Mouse (Mus musculus) erythroblast, embryonic 14.5 days (primary cell): ENCODE measurements around the gene Cwc27. TPM values are rescaled to one million over a fixed set of nuclear protein-coding genes. Genes with fewer than 3 reads are reported as not detected.

Experiments
- H3K27me3 ChIP-seq: 2 replicates; pipeline ENCODE4 v1.6.1; 2012; ENCODE audit warnings: inconsistent platforms; ENCODE audit not compliant: control insufficient read depth
- H3K36me3 ChIP-seq: 2 replicates; pipeline ENCODE4 v1.6.1; 2012; ENCODE audit warnings: mild to moderate bottlenecking, inconsistent platforms; ENCODE audit not compliant: control insufficient read depth
- H3K4me1 ChIP-seq: 2 replicates; pipeline ENCODE4 v1.6.1; 2012; ENCODE audit warnings: inconsistent platforms; ENCODE audit not compliant: control insufficient read depth
- H3K4me3 ChIP-seq: replicated peaks from 2 replicates; pipeline ENCODE3; 2012; ENCODE audit warnings: moderate library complexity, mild to moderate bottlenecking, inconsistent platforms
- H3K9me3 ChIP-seq: 2 replicates; pipeline ENCODE4 v1.6.1; 2012; ENCODE audit warnings: low read length, inconsistent platforms, mixed read lengths; ENCODE audit not compliant: control insufficient read depth
- GATA1 ChIP-seq: IDR thresholded peaks from 2 replicates; pipeline ENCODE4 v1.6.1; 2012; ENCODE audit warnings: low read length, inconsistent platforms, mixed read lengths
- TAL1 ChIP-seq: IDR thresholded peaks from 3 replicates; pipeline ENCODE4 v1.6.1; 2012; ENCODE audit warnings: low read length, inconsistent platforms, mixed read lengths
- polyA plus RNA-seq: library from polyadenylated mRNA; stranded (reverse); fragments of >175 nt; gene quantifications from 2 replicates; pipeline ENCODE4 v1.2.3, GENCODE M21; 2012

The Cwc27 gene
- polyA plus RNA-seq, 1 experiment = 0.13 TPM

DNA sequence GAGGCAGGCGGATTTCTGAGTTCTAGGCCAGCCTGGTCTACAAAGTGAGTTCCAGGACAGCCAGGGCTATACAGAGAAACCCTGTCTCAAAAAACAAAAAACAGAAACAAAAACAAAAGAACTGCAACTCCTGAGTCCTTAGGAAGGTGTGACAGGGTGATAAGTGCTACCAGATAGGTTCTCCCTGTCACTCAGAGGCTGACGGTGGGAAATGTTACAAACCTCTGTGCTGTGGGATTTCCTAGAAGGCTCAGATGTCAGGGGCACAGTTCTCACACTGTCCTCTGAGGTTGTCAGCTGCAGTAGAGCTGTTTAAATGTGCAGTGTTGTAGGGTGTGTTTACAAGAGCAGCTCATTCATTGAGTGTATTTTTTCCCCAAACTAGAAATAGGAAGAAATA, 8.5 kb upstream of the Cwc27 start:
- Histone ChIP-seq H3K36me3 (peaks cover 47% of the 10 kb centered on the region), H3K4me3 (no peak overlapping the region), H3K27me3 (no peaks in the 10 kb centered on the region), H3K4me1 (peaks cover 26% of the 10 kb centered on the region), H3K9me3 (peaks cover 19% of the 10 kb centered on the region)
- TF ChIP-seq TAL1 (no peak), GATA1 (no peak)

DNA sequence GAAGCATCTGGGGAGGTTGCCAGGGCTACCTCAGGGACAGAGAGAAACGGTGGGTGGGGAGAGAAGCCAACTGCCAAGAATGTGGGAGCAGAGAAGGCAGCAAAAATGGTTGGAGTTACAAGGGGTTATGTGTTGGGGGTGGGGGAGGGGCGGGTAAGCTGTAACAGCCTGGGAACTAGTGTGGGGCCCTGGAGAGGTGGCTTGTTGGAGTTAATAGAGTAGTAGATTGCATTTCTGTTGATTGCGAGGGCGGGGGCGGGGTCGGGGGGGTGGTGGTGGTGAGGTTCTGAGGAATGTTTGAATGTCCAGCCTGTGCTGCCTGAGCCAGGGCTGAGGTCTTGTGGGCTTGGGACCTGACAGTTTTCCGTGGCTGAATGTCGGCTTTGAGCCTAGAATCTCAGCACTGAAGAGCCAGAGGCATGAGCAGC, 5.5 kb upstream of the Cwc27 start:
- Histone ChIP-seq H3K9me3 (peaks cover 5% of the 10 kb centered on the region), H3K36me3 (peaks cover 33% of the 10 kb centered on the region), H3K27me3 (no peaks in the 10 kb centered on the region), H3K4me1 (peaks cover 50% of the 10 kb centered on the region), H3K4me3 (no peak overlapping the region)
- TF ChIP-seq TAL1 (no peak), GATA1 (no peak)

DNA sequence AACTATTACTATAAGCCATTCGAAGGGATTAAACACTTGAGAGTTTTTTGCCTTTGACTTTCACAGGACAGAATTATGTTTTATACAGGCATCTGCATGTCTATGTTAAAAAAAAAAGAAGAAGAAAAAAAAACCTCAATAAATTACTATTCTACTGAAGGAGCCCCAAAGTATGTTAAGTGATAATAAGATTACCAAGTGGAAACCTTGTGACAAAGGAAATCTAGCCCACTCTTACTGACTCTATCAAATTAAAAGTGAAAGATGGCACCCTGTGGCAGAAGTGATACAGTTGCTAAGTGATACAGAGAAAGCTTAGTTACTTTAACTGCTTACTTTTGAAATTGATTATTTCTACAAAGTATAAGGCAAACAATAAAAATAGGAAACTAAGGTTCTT, 5.0 kb upstream of the Cwc27 start:
- Histone ChIP-seq H3K4me3 (no peak overlapping the region), H3K36me3 (peaks cover 29% of the 10 kb centered on the region), H3K27me3 (no peaks in the 10 kb centered on the region), H3K4me1 (peaks cover 53% of the 10 kb centered on the region), H3K9me3 (peaks cover 1% of the 10 kb centered on the region)
- TF ChIP-seq TAL1 (no peak), GATA1 (no peak)

DNA sequence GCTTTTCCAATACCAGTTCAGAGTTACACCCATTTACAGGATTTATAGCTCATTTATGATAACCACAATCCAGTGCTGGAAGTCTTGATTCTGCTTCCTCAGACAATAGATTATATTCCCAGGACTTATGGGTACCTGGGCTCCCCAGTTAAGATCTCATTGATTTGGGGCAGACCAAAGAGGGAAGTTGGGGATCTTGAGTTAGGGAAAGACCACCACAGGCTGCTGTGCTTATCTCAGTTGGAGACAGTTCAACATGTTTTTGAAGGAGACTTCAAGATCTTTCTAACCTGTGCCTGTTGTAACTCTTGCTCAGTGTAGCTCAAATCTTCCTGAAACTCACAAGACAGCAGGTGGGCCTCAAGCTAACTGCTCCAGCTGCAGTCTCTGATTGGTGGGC, 4.2 kb upstream of the Cwc27 start:
- Histone ChIP-seq H3K4me1 (peaks cover 56% of the 10 kb centered on the region), H3K4me3 (no peak overlapping the region), H3K27me3 (no peaks in the 10 kb centered on the region), H3K9me3 (no peaks in the 10 kb centered on the region), H3K36me3 (peaks cover 27% of the 10 kb centered on the region)
- TF ChIP-seq TAL1 (no peak), GATA1 (no peak)

DNA sequence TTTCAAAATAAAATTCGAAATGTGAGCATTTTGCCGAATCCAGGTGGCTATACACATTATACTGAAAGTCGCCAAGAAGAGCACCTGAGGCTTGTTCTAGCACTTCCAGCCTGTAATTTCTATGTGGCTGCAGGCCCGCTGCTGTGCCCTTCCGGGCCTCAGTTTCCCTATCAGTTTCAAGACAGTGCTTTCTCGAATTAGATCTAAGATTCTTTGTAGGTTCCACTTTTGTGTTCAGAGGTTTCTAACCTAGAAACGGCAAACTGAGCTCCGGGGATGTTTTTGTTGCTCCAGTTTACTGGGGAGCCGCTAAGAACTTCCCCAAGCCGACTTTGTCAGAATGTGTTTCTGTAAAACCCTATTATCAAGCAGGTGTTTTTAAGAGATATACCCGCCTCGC, 754 bp upstream of the Cwc27 start:
- no peaks in the 10 kb centered on the region for H3K9me3 ChIP-seq
- no peak for TF ChIP-seq TAL1
- no peak for TF ChIP-seq GATA1
- peak overlapping the region; percentile 76 for H3K4me3 ChIP-seq
- H3K36me3 ChIP-seq = peaks cover 17% of the 10 kb centered on the region
- H3K4me1 ChIP-seq = peaks cover 57% of the 10 kb centered on the region
- no peaks in the 10 kb centered on the region for H3K27me3 ChIP-seq

DNA sequence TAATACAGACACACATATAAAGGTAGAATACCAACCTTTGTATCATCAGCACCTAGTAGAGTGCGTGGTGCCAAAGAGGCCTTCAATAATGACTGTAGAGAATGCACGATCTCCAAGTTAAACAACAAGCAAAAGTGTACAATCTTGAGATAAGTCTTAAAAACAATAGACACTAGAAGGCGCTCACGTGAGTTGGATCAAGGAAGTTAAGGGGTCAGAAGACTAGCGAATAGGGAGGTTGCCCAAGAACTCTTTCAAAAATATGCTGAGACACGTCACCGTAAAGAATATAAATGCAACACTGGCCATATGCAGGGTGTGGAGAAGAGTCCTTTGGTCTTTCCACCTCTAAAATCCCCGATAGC, 690 bp downstream of the Cwc27 start:
- H3K36me3 ChIP-seq = peaks cover 17% of the 10 kb centered on the region
- H3K27me3 ChIP-seq = no peaks in the 10 kb centered on the region

DNA sequence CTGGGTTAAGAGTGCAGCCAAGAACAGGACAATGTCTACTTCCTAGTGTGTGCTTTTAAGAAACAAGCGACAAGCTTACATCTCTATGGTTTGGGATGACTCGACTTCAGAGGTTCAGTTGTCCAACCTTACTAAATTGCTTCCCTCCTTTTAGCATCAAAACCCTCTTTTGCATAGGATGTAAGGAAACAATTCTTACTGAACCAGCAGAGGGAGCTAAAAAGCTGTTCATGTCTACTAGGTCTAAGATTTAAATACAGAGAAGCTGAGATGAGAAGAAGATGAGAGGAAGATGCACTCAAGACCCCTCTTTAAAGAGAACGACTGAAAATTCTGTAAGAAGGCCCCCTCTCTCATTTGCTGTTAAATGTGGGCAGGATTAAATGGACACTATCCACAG, 11.3 kb downstream of the Cwc27 start:
- TF ChIP-seq TAL1 (no peak), GATA1 (no peak)
- Histone ChIP-seq H3K9me3 (no peaks in the 10 kb centered on the region), H3K4me1 (no peaks in the 10 kb centered on the region), H3K27me3 (no peaks in the 10 kb centered on the region), H3K4me3 (no peak overlapping the region), H3K36me3 (peaks cover 12% of the 10 kb centered on the region)

More for the DNA sequence above, 690 bp downstream of the Cwc27 start:
- TF ChIP-seq TAL1 (no peak), GATA1 (no peak)
- no peaks in the 10 kb centered on the region for H3K9me3 ChIP-seq
- H3K4me3 ChIP-seq = peak overlapping the region; percentile 76
- H3K4me1 ChIP-seq = peaks cover 47% of the 10 kb centered on the region

DNA sequence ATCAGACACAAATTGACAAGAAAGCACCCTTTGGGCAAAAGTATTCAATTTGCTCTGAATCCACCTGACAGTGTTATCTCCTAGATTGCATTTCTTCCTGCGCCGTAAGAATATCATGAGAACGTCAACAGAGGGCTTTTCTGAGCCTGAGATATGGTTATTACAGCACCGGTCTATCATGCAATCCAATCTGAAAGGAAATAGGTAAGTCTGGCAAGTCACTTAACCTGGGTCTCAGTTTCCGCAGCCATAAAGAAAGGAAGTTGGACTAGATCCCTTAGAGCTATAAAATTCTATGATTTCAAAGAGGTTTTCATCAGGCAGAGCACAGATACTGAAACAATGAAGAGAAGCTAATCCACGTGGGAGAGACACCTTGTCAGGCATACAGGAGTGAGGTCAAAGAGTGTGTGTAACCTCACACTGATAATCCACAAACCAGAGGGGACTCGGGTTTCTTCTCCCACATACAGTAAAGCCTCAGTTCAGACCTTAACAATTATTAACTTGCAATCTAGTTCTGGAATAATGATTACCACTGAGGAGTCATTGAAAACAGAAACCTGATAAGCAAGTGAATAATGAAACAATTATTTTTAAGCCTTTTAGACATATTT, 17.3 kb downstream of the Cwc27 start:
- H3K27me3 ChIP-seq = no peaks in the 10 kb centered on the region
- TF ChIP-seq GATA1 (no peak), TAL1 (no peak)
- H3K4me3 ChIP-seq = no peak overlapping the region
- H3K36me3 ChIP-seq = peaks cover 21% of the 10 kb centered on the region
- H3K9me3 ChIP-seq = no peaks in the 10 kb centered on the region
- no peaks in the 10 kb centered on the region for H3K4me1 ChIP-seq

DNA sequence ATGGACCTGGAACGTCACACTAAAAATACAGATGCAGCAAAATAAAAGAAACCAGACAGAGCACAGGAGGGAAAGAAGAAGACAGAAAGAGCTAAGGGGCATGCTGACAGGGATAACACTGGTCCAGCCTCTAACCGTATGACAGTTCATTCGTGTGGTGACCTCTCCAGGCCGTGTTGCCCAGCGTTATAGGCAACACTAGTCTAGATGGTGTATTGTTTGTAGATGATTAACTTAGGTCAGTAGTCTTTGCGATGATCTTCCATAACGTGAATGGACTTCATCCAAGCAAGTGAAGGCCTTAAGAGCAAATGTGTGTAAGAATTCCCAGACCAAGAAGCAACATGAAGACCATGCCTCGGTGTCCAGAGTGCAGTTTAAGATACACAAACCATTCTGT, 17.9 kb downstream of the Cwc27 start:
- peaks cover 24% of the 10 kb centered on the region for H3K36me3 ChIP-seq
- no peak overlapping the region for H3K4me3 ChIP-seq
- TF ChIP-seq TAL1 (no peak), GATA1 (no peak)
- no peaks in the 10 kb centered on the region for H3K4me1 ChIP-seq
- no peaks in the 10 kb centered on the region for H3K9me3 ChIP-seq
- no peaks in the 10 kb centered on the region for H3K27me3 ChIP-seq

DNA sequence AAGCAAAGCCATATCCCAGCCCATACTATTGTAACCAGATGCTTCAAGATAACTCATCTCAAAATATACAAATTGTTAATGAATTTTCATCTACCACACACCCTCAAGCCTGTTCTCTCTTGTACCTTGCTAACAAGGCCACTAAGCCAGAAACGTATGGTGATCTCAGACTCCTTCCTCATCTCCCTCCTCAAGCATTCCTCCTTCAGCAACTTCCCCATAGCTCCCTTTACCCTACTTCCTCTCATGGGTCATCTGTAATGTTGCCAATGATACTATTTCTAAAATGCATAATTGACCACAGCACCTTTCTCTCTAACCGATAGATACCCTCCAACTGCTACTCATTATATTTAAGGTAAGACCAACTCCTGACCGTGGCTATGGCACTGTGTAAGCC, 22.5 kb downstream of the Cwc27 start:
- no peaks in the 10 kb centered on the region for H3K9me3 ChIP-seq
- H3K36me3 ChIP-seq = peaks cover 27% of the 10 kb centered on the region
- no peak overlapping the region for H3K4me3 ChIP-seq
- H3K27me3 ChIP-seq = no peaks in the 10 kb centered on the region
- no peak for TF ChIP-seq GATA1
- no peak for TF ChIP-seq TAL1
- no peaks in the 10 kb centered on the region for H3K4me1 ChIP-seq
